Mouse (Mus musculus) lung, postnatal 25 days (tissue): ENCODE measurements at regions not wholly inside any gene's neighbourhood (a gene's known extent, or its start where the extent isn't known, plus 50 kb on each side); places are given as distances from the start of the nearest gene placed in this dataset.

Experiments
- DNase-seq: peaks from one replicate; pipeline ENCODE4 v3.0.0; 2022; ENCODE audit warnings: low spot score

- no peak for DNase-seq
Measured at GRCm38 (mm10) chr13:31408439-31409122, 147.4 kb upstream of the Foxq1 start.

DNA sequence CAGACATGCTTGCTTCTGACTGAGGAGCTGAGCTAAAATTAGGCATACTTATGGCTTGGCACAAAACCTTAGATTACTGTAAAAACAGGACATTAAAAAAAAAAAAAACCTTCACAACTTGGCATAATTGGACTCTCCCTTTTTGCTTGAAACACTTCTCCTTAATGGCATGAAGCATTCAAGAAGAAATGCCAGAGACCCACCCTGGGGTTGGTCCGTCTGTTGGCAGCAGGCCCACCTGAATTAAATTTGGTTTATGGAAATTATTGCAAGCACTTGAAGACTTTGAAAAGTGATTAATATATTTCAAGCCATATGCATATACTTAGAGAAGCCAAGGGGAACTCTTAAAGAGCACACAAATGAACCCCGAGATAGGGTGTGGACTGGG lies 146.8 kb upstream of the Foxq1 start:
- DNase-seq: no peak

DNA sequence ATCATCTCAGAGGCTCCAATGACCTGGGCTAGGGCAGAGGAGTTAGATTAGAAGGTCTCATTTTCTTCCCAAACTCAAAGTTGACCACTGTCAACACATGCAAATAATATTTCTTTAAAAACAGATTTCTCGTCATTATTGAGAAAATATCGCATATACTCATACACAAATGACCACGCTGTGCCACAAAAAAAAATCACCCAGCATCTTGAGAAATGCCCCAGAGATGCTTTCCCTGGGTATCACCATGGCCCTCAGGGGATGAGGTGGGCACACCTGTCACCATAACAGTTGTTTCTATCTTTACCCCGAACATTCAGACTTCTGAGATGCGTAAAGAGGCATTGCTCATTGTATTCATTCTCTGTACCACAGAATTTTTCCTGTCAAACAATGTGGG lies 134.4 kb upstream of the Foxq1 start:
- DNase-seq: no peak

- DNase-seq: no peak
Measured at GRCm38 (mm10) chr13:31423599-31423998, 132.3 kb upstream of the Foxq1 start.

- no peak for DNase-seq
Measured at GRCm38 (mm10) chr13:31425825-31426500, 130.0 kb upstream of the Foxq1 start.

DNA sequence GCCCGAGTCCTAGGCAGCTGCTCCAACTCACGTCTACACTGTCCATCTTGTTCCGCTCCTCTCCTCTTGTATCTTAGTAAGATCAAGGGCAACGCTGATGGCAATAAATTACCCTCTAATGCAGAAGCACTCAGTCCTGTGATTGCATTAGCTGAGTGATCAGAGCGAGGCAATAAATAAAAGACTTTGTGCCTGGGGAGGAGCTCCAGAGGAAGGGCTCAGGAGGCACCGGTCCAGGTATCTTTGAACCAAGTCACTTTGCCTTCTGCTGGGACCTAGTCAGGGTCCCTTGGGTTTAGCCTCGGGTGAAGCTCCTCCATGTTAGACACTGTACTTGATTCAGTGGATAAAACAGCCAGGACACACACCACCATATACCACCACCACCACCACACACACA lies 119.5 kb upstream of the Foxq1 start:
- no peak for DNase-seq

DNA sequence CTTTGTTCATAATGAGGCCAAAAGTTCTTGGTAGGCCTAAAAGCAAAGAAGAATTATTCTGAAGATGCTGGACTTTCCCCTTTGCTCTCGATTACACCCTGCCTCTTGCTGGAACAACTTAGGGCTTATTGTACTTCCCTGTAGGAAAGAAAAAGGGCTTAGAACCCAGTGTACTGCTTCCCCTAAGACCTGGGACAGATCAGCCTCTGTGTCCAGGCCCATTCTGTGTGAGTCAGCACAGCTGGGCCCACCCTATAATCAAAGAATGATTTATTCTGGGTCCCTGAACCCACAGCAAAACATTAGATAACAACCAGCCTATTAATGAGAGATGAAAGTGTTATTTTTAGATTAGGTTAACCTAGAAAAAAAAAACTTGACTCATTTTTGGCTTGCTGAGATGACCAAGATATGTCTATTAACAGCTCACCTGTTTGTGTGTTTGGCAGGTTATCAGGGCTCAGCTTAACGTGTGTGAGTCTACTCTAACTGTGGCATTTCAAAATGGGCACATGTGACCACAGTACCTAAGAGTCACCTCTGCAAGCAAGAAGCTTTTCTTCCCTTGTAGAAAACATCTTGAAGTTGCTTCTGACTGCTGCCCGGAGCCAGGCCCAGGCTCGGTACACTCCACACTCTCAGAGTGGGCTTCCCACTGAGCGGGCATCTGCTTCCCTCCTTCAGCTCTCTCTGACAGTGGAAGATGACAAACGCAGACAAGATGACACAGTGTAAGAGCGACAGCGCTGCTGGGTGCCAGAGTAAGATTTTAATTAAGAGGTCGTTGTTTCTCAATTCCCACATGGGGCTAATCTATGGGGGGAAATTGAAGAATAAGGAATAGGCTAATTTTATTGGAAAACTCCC lies 115.9 kb upstream of the Foxq1 start:
- DNase-seq: no peak

GRCm38 (mm10) chr13:31458883-31459282 lies 97.1 kb upstream of the Foxq1 start:
- DNase-seq: peak; percentile 55

- no peak for DNase-seq
Measured at GRCm38 (mm10) chr13:31465141-31465540, 90.8 kb upstream of the Foxq1 start.

DNA sequence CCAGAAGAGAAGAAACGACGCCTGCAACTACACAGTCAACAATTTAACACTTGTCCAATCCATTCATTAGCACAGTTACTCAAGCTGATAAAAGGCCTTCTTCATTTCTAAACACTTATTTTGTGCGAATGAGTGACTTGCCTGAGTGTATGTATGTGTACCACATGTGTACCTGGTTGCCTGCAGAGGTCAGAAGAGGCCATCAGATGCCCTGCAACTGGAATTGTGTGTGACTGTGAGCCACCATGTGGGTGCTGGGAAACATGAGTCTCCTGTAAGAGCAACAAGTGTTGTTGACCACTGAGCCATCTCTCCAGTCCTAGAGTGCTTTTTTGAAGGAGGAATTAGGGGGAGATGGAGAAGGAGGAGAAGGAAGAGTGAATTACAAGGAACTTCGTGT lies 90.2 kb upstream of the Foxq1 start:
- DNase-seq: no peak

GRCm38 (mm10) chr13:31468131-31468530 lies 87.8 kb upstream of the Foxq1 start:
- no peak for DNase-seq

DNA sequence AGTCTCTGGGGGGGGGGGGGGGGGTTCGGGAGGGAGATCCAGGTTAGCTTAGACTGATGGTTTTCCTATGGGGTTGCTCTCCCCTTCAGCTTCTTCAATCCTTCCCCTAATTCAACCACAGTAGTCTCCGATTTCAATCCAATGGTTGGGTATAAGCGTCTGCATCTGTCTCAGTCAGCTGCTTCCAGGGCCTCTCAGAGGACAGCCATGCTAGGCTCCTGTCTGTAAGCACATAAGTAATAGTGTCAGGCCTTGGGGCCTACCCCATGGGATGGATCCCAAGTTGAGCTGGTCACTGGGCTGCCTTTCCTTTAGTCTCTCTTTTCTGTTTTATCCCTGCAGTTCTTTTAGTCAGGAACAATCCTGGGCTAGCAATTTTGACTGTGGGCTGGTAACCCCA lies 87.0 kb upstream of the Foxq1 start:
- DNase-seq: no peak

GRCm38 (mm10) chr13:31472366-31472765 lies 83.6 kb upstream of the Foxq1 start:
- DNase-seq: no peak

DNA sequence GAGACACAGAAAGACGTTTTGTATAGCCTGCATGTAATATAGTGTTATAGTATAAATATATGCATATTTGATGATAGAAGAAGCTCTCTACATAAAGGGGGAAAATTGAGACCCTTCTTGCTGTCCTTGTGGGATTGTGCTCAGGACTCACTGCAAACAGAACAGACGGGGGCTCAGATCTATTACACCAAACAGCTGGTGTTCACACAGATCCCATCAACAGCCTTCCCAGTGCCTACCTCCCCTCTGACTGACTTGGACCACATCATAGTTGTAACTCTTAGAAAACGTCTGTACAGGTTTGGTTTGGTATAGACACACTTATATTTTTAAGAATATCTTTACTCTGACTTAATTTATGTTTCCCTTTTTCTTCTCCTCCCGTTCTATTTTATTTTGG lies 83.1 kb upstream of the Foxq1 start:
- DNase-seq: no peak

DNA sequence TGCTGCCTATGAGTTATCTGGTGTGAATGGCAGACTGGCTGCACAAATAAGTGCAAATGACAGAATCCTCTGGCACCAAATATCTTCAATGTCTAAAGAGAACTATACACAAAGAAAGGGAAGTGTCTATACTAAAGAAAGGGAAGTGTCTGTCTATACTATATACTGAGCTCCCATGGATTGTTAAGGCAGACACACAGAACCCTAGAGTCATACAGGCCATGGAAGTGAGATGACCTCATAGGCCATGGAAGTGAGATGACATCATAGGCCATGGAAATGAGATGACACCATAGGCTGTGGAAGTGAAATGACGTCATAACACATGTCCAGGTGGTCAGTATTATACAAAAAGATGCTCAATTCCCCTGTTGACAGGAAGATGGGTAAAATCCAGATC lies 82.7 kb upstream of the Foxq1 start:
- no peak for DNase-seq

GRCm38 (mm10) chr13:31475845-31476244 lies 80.1 kb upstream of the Foxq1 start:
- peak; percentile 16 for DNase-seq

- DNase-seq: no peak
Measured at GRCm38 (mm10) chr13:31477171-31477867, 78.6 kb upstream of the Foxq1 start.

DNA sequence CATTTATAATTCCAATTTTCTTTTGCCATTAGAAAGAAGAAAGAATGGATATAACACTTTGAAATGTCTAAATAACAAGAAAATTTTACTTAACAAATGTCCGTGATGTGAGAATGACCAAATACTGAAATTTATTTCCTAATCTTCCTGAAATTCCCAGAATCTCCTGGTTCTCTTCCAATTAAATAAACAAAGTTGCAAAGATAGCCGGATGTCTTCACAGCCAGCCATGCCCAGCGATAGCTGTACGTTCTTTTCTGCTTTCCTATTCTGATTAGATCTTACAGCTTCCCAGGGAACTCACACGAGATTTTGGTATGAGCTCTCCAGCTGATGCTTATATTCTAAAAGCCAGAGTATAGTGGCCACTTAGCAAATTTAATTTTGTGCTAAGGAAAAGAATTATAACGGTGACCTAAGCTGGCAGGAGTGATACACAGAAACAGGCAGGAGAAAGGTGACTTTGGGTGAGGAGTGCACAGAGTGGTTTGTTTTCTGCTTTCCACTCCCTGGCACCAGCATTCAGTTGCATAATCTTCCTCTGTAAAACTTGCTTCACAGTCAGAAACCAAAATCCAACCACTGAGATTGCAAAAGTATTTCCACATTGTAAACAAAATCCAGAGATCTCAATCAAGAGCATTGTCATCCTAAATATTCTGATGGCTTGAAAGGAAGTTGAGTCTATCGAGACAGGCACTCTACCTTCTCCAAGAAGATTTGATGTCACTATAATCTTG lies 74.7 kb upstream of the Foxq1 start:
- DNase-seq: peak; percentile 34

- no peak for DNase-seq
Measured at GRCm38 (mm10) chr13:31486373-31486772, 69.6 kb upstream of the Foxq1 start.

GRCm38 (mm10) chr13:31488186-31488585 lies 67.7 kb upstream of the Foxq1 start:
- no peak for DNase-seq

DNA sequence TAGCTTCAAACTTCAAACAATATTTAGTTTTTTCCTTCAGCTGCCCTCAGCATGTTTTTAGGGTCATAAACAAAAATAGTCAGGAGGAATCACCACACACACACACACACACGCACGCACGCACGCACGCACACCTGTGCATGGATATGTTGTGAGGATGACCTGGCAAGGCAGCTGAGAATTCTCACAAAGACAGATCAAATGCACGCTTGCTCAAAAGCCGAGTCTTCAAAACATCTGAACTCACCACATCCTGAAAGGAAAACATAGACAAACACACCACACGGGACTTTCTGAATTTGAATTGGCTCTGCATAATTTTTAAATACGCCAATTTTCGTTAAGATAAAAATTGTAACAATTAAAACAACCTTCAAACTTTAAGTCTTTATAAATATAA lies 52.7 kb upstream of the Foxq1 start:
- DNase-seq: no peak

- DNase-seq: no peak
Measured at GRCm38 (mm10) chr13:31503832-31504231, 52.1 kb upstream of the Foxq1 start.
